Mouse (Mus musculus): ENCODE results near the gene Slc25a51. TPM values are rescaled to one million over a fixed set of nuclear protein-coding genes. Genes with fewer than 3 reads are reported as not detected.
A peak's percentile ranks its signal among the peaks of the same experiment; 100 is the strongest.
"Not testable (repeated sequence)": the region's sequence is repeated elsewhere in the genome, so short reads cannot be mapped to it uniquely, and the experiment has no call there.

The Slc25a51 gene
- polyA plus RNA-seq, 1 experiment from 2014 or later = 59.4 TPM

GRCm38 (mm10) chr4:45392099-45392498 lies 16.5 kb downstream of the Slc25a51 start:
- no peaks in the 10 kb centered on the region for H3K36me3 ChIP-seq (ENCODE audit: insufficient read depth, low read length)
- H3K27me3 ChIP-seq (replicated peaks; ENCODE audit: insufficient read depth, low read length) = no peaks in the 10 kb centered on the region
- H3K9me3 ChIP-seq (ENCODE audit: low read length) = no peaks in the 10 kb centered on the region
- no peak overlapping the region for H3K27ac ChIP-seq (ENCODE audit: low read length)
- H3K4me3 ChIP-seq (ENCODE audit: low read depth, low read length) = no peak overlapping the region
- 60% methylated on average over 4 of the region's 4 CpGs for WGBS
- TF ChIP-seq EP300 (IDR thresholded peaks at IDR 0.05) (no peak), CTCF (IDR thresholded peaks at IDR 0.05) (peak; percentile 59)
- H3K9ac ChIP-seq (replicated peaks; ENCODE audit: low read depth) = no peak overlapping the region
- ATAC-seq (peak; percentile 50; the same call in 1 of the 2 replicates), DNase-seq (ENCODE audit: low spot score) (no peak)
- no peak overlapping the region for H3K4me2 ChIP-seq (replicated peaks; ENCODE audit: low read depth, low read length)
- no peaks in the 10 kb centered on the region for H3K4me1 ChIP-seq (ENCODE audit: insufficient read depth, low read depth, low read length)

- H3K9me3 ChIP-seq (ENCODE audit: low read length); DNase-seq (ENCODE audit: low spot score); H3K27me3 ChIP-seq (replicated peaks; ENCODE audit: insufficient read depth, low read length); H3K4me1 ChIP-seq (ENCODE audit: insufficient read depth, low read depth, low read length); H3K36me3 ChIP-seq (ENCODE audit: insufficient read depth, low read length); H3K9ac ChIP-seq (replicated peaks; ENCODE audit: low read depth); H3K27ac ChIP-seq (ENCODE audit: low read length); H3K4me3 ChIP-seq (ENCODE audit: low read depth, low read length); H3K4me2 ChIP-seq (replicated peaks; ENCODE audit: low read depth, low read length); ATAC-seq: not testable (repeated sequence)
- WGBS = 92% methylated on average over 5 of the region's 5 CpGs
These were observed 21.3 kb downstream of the Slc25a51 start for GRCm38 (mm10) chr4:45387296-45387695.

DNA sequence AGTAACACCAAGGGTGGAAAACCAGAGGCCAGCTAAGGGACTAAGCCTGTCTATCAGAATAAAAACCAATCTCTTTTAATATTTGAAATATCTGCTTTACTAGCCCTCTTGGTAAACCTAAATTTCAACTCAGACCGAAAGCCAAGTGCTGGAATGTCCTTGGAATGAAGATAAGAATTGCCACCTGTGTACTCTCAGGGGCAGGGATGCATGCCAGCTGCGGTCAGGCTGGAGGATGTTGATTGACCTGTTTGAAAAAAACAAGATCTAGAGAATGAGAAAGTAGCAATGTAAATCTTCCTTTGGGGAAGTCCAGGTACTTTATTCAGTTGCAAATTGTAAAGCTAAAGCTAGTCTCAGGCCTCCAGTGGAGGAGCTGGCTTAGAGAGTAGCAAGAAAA lies 26.4 kb downstream of the Slc25a51 start:
- ATAC-seq = peak; percentile 77
- 45% methylated on average over 2 of the region's 2 CpGs for WGBS
- H3K4me3 ChIP-seq (ENCODE audit: low read depth, low read length); H3K4me2 ChIP-seq (replicated peaks; ENCODE audit: low read depth, low read length); H3K9me3 ChIP-seq (ENCODE audit: low read length); H3K9ac ChIP-seq (replicated peaks; ENCODE audit: low read depth); H3K4me1 ChIP-seq (ENCODE audit: insufficient read depth, low read depth, low read length); H3K27me3 ChIP-seq (replicated peaks; ENCODE audit: insufficient read depth, low read length); H3K36me3 ChIP-seq (ENCODE audit: insufficient read depth, low read length): not testable (repeated sequence)
- peak overlapping the region; percentile 23; the same call in 1 of the 2 replicates for H3K27ac ChIP-seq (ENCODE audit: low read length)
- peak; percentile 77 for DNase-seq (ENCODE audit: low spot score)
- peak; percentile 93 for TF ChIP-seq EP300 (IDR thresholded peaks at IDR 0.05)

DNA sequence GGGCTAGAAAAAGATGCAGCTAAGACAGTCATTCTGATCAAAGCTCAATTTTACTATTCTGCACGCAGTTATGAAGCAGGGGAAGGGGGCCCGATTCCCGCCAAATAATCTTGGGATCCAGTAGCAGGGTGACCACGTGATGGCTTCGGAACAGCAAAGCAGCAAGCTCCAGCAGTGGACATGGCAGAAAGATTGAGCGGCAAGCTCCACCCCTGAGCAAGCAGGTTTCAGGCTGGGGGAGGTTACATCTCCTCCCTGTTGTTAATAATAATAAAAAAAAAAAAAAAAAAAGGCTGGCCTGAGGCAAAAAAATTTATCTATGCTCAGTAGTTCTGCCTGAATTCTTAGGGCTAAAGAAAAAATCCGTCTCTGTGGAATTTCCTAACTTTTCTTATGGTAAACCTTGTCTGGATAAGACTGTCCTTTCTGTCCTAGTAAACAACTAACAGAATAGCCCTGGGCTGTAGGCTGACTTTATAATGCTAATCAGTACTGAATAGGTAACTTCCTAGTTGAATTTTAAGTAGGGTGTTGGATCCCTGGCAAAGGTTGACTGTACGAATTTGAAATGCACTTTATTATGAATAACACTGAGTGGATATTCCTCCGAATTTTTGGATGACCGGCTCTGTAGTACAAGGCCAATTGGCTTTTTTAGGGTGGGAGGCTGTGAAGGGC lies 27.5 kb downstream of the Slc25a51 start:
- ATAC-seq = not testable (repeated sequence)

GRCm38 (mm10) chr4:45376573-45376972 lies 32.0 kb downstream of the Slc25a51 start:
- no peak for TF ChIP-seq CTCF (IDR thresholded peaks at IDR 0.05)
- TF ChIP-seq EP300 (IDR thresholded peaks at IDR 0.05) = no peak
- H3K4me3 ChIP-seq (ENCODE audit: low read depth, low read length) = no peak overlapping the region
- 83% methylated on average over 4 of the region's 4 CpGs for WGBS
- no peaks in the 10 kb centered on the region for H3K4me1 ChIP-seq (ENCODE audit: insufficient read depth, low read depth, low read length)
- DNase-seq (ENCODE audit: low spot score) = no peak
- H3K36me3 ChIP-seq (ENCODE audit: insufficient read depth, low read length) = peaks cover 27% of the 10 kb centered on the region
- H3K27me3 ChIP-seq (replicated peaks; ENCODE audit: insufficient read depth, low read length) = no peaks in the 10 kb centered on the region
- H3K9me3 ChIP-seq (ENCODE audit: low read length) = no peaks in the 10 kb centered on the region
- H3K9ac ChIP-seq (replicated peaks; ENCODE audit: low read depth) = no peak overlapping the region
- no peak overlapping the region for H3K4me2 ChIP-seq (replicated peaks; ENCODE audit: low read depth, low read length)
- no peak overlapping the region for H3K27ac ChIP-seq (ENCODE audit: low read length)
- no peak for ATAC-seq

More for the DNA sequence above, 27.5 kb downstream of the Slc25a51 start:
- H3K4me1 ChIP-seq (ENCODE audit: insufficient read depth, low read depth, low read length); H3K27me3 ChIP-seq (replicated peaks; ENCODE audit: insufficient read depth, low read length); H3K4me3 ChIP-seq (ENCODE audit: low read depth, low read length); H3K4me2 ChIP-seq (replicated peaks; ENCODE audit: low read depth, low read length); H3K9me3 ChIP-seq (ENCODE audit: low read length); H3K27ac ChIP-seq (ENCODE audit: low read length); H3K9ac ChIP-seq (replicated peaks; ENCODE audit: low read depth); DNase-seq (ENCODE audit: low spot score); H3K36me3 ChIP-seq (ENCODE audit: insufficient read depth, low read length): not testable (repeated sequence)
- 83% methylated on average over 10 of the region's 10 CpGs for WGBS

- DNase-seq (ENCODE audit: low spot score) = peak; percentile 38
- no peak overlapping the region for H3K4me3 ChIP-seq (ENCODE audit: low read depth, low read length)
These were observed 33.7 kb downstream of the Slc25a51 start for GRCm38 (mm10) chr4:45374879-45375278.

More at GRCm38 (mm10) chr4:45374879-45375278, 33.7 kb downstream of the Slc25a51 start:
- H3K9ac ChIP-seq (replicated peaks; ENCODE audit: low read depth) = no peak overlapping the region
- H3K4me2 ChIP-seq (replicated peaks; ENCODE audit: low read depth, low read length) = no peak overlapping the region
- no peaks in the 10 kb centered on the region for H3K27me3 ChIP-seq (replicated peaks; ENCODE audit: insufficient read depth, low read length)
- no peaks in the 10 kb centered on the region for H3K4me1 ChIP-seq (ENCODE audit: insufficient read depth, low read depth, low read length)
- 53% methylated on average over 5 of the region's 5 CpGs for WGBS
- peaks cover 31% of the 10 kb centered on the region for H3K36me3 ChIP-seq (ENCODE audit: insufficient read depth, low read length)
- no peak for ATAC-seq
- TF ChIP-seq CTCF (IDR thresholded peaks at IDR 0.05) (no peak), EP300 (IDR thresholded peaks at IDR 0.05) (peak; percentile 54; the same call in 1 of the 2 replicates)
- H3K9me3 ChIP-seq (ENCODE audit: low read length) = no peaks in the 10 kb centered on the region
- H3K27ac ChIP-seq (ENCODE audit: low read length) = no peak overlapping the region

All from lung, postnatal 0 days (tissue).